Mouse (Mus musculus) midbrain, postnatal 0 days (tissue): ENCODE measurements at regions not wholly inside any gene's neighbourhood (a gene's known extent, or its start where the extent isn't known, plus 50 kb on each side); places are given as distances from the start of the nearest gene placed in this dataset.

ENCODE experiments used
- ATAC-seq: fragments of 200-750 bp; cut with Nextera tagmentation; 2 replicates; pipeline ENCODE4 v1.8.0; 2017; ENCODE audit warnings: moderate number of reproducible peaks, mild to moderate bottlenecking, moderate TSS enrichment, moderate library complexity; ENCODE audit not compliant: low FRiP score
- DNase-seq: peaks from one replicate; pipeline ENCODE4 v3.0.0-alpha.2; 2015; ENCODE audit warnings: low spot score
- H3K27ac ChIP-seq: fragments of 300-500 bp; sonication (generic); 2 replicates; pipeline ENCODE4 v1.5.1; 2014; ENCODE audit warnings: low read depth, mild to moderate bottlenecking, low read length, mixed read lengths
- H3K27me3 ChIP-seq: fragments of 300-500 bp; sonication (generic); 2 replicates; pipeline ENCODE4 v1.6.1; 2014; ENCODE audit warnings: low read length, control low read depth, mixed read lengths; ENCODE audit not compliant: insufficient read depth
- H3K36me3 ChIP-seq: fragments of 300-500 bp; sonication (generic); 2 replicates; pipeline ENCODE4 v1.6.1; 2014; ENCODE audit warnings: low read length, control low read depth, mixed read lengths; ENCODE audit not compliant: insufficient read depth
- H3K4me1 ChIP-seq: fragments of 300-500 bp; sonication (generic); 2 replicates; pipeline ENCODE4 v1.6.1; 2014; ENCODE audit warnings: mild to moderate bottlenecking, control low read depth, antibody characterized with exemption, low read length, mixed read lengths; ENCODE audit not compliant: insufficient read depth
- H3K4me2 ChIP-seq: fragments of 300-500 bp; sonication (generic); 2 replicates; pipeline ENCODE4 v1.6.1; 2014; ENCODE audit warnings: low read depth, mild to moderate bottlenecking, low read length, mixed read lengths; ENCODE audit not compliant: poor library complexity, severe bottlenecking
- H3K4me3 ChIP-seq: fragments of 300-500 bp; sonication (generic); 2 replicates; pipeline ENCODE4 v1.5.1; 2014; ENCODE audit warnings: low read depth, mild to moderate bottlenecking, low read length, moderate library complexity
- H3K9ac ChIP-seq: fragments of 300-500 bp; sonication (generic); replicated peaks from 2 replicates; pipeline ENCODE4 v1.6.1; 2014; ENCODE audit warnings: mild to moderate bottlenecking, low read length, moderate library complexity, mixed read lengths; ENCODE audit not compliant: poor library complexity, severe bottlenecking
- H3K9me3 ChIP-seq: fragments of 300-500 bp; sonication (generic); 2 replicates; pipeline ENCODE4 v1.6.1; 2016; ENCODE audit warnings: low read length, control low read depth
- CTCF ChIP-seq: IDR thresholded peaks from 2 replicates; pipeline ENCODE4 v1.5.1; 2016; ENCODE audit warnings: antibody characterized with exemption, mild to moderate bottlenecking
- WGBS: fragments of 180-500 bp; shearing (Covaris S2); extraction: QIAGEN DNeasy Blood & Tissue Kit; methylation state at CpG from one replicate; pipeline ENCODE4 v1.1.7; 2014; 5-methylcytosine and 5-hydroxymethylcytosine counted together

- Histone ChIP-seq H3K9me3 (no peaks in the 10 kb centered on the region), H3K36me3 (no peaks in the 10 kb centered on the region), H3K4me2 (no peak overlapping the region), H3K4me3 (no peak overlapping the region), H3K9ac (no peak overlapping the region), H3K4me1 (no peaks in the 10 kb centered on the region), H3K27me3 (no peaks in the 10 kb centered on the region), H3K27ac (no peak overlapping the region)
- peak; percentile 85 for DNase-seq
- TF ChIP-seq CTCF, result no peak
- 23% methylated on average over 5 of the region's 5 CpGs for WGBS
- ATAC-seq, result peak; percentile 87
Measured at GRCm38 (mm10) chr10:83861574-83862190, 139.0 kb downstream of the 1500009L16Rik start.

- 78% methylated on average over 8 of the region's 8 CpGs for WGBS
- no peak overlapping the region for H3K27ac ChIP-seq
- TF ChIP-seq CTCF, result no peak
Measured at GRCm38 (mm10) chr10:83864591-83864990, 141.9 kb downstream of the 1500009L16Rik start.

DNA sequence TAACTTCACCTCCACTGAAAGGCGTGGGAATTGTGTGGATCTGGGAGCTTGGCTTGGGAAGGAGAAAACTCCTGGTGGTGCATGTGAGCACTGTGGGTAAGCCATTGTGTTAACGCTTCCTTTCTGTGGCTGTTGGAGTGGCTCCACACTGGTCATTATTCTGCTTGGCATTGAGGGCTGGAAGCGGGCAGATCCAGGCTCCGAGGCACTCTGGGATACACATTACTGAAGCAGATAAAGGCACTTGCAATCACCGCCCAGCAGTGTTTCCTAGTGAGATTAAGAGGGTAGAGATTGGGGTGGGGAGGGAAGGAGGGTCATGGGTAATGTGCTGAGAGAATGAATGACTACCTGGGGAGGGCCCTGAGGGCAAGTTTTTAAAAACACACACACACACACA is 143.3 kb downstream of the 1500009L16Rik start:
- no peaks in the 10 kb centered on the region for H3K4me1 ChIP-seq
- TF ChIP-seq CTCF, result no peak
- no peaks in the 10 kb centered on the region for H3K27me3 ChIP-seq
- DNase-seq, result peak; percentile 37
- no peak overlapping the region for H3K27ac ChIP-seq
- no peak for ATAC-seq
- WGBS, result 42% methylated on average over 5 of the region's 5 CpGs
- H3K36me3 ChIP-seq, result no peaks in the 10 kb centered on the region
- no peak overlapping the region for H3K4me2 ChIP-seq
- H3K9ac ChIP-seq, result no peak overlapping the region
- H3K4me3 ChIP-seq, result no peak overlapping the region
- H3K9me3 ChIP-seq, result no peaks in the 10 kb centered on the region

More at GRCm38 (mm10) chr10:83864591-83864990, 141.9 kb downstream of the 1500009L16Rik start:
- no peaks in the 10 kb centered on the region for H3K27me3 ChIP-seq
- H3K36me3 ChIP-seq, result no peaks in the 10 kb centered on the region
- no peak for ATAC-seq
- no peak overlapping the region for H3K4me2 ChIP-seq
- H3K4me1 ChIP-seq, result no peaks in the 10 kb centered on the region
- H3K9me3 ChIP-seq, result no peaks in the 10 kb centered on the region
- H3K4me3 ChIP-seq, result no peak overlapping the region
- no peak overlapping the region for H3K9ac ChIP-seq
- no peak for DNase-seq

- Histone ChIP-seq H3K4me1 (no peaks in the 10 kb centered on the region), H3K4me2 (no peak overlapping the region), H3K9ac (no peak overlapping the region), H3K9me3 (no peaks in the 10 kb centered on the region), H3K4me3 (no peak overlapping the region), H3K36me3 (no peaks in the 10 kb centered on the region), H3K27me3 (no peaks in the 10 kb centered on the region), H3K27ac (no peak overlapping the region)
- no peak for DNase-seq
- 54% methylated on average over 4 of the region's 4 CpGs for WGBS
- TF ChIP-seq CTCF, result no peak
- ATAC-seq, result no peak
Measured at GRCm38 (mm10) chr10:83871736-83872400, 149.2 kb downstream of the 1500009L16Rik start.

DNA sequence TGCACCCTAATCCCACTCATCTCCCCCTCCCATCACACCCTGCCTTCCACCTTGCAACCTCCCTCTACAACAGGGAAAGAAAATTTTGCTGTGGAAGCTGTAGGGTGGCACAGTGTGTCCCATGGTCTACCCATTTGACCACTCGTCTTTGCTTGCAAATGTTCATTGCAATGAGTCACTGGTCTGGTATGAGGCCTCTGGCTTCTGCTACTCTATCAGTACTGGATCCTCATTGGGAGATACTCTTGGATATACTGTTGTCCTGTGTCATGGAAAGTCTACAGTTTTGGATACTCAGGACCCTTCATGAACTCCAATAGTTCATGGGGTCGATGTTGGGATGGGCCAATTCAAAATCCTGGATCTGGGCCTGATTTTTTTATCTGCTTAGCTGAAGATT is 156.1 kb downstream of the 1500009L16Rik start:
- Histone ChIP-seq H3K27me3 (no peaks in the 10 kb centered on the region), H3K4me2 (no peak overlapping the region), H3K9ac (no peak overlapping the region), H3K27ac (no peak overlapping the region), H3K36me3 (no peaks in the 10 kb centered on the region), H3K4me3 (no peak overlapping the region), H3K4me1 (no peaks in the 10 kb centered on the region), H3K9me3 (no peaks in the 10 kb centered on the region)
- TF ChIP-seq CTCF, result no peak
- WGBS, result 90% methylated on average over 2 of the region's 2 CpGs
- ATAC-seq (no peak), DNase-seq (no peak)

GRCm38 (mm10) chr10:83882119-83882890 is 159.6 kb downstream of the 1500009L16Rik start:
- no peak for DNase-seq
- 71% methylated on average over 17 of the region's 17 CpGs for WGBS
- H3K4me1 ChIP-seq, result no peaks in the 10 kb centered on the region
- no peak overlapping the region for H3K9ac ChIP-seq
- no peaks in the 10 kb centered on the region for H3K9me3 ChIP-seq
- no peaks in the 10 kb centered on the region for H3K36me3 ChIP-seq
- H3K4me3 ChIP-seq, result no peak overlapping the region
- TF ChIP-seq CTCF, result no peak
- H3K4me2 ChIP-seq, result no peak overlapping the region
- ATAC-seq, result no peak
- no peaks in the 10 kb centered on the region for H3K27me3 ChIP-seq
- no peak overlapping the region for H3K27ac ChIP-seq
